Mouse (Mus musculus) CH12.LX (cell line): ENCODE measurements around the gene Fam162a.
"Not testable (repeated sequence)": the region's sequence is repeated elsewhere in the genome, so short reads cannot be mapped to it uniquely, and the experiment has no call there.

Source experiments
- CTCF ChIP-seq, 2 experiments: IDR thresholded peaks in 1 of 2; conservative IDR thresholded peaks in 1 of 2; 2 replicates each; pipeline ENCODE4 v1.5.1; 2011 to 2012; ENCODE audit warnings: low read depth in 2 of 2, low read length in 2 of 2, improper control_type of control experiment in 1 of 2, inconsistent platforms in 1 of 2, mild to moderate bottlenecking in 1 of 2, moderate library complexity in 1 of 2
- EP300 ChIP-seq: IDR thresholded peaks from 2 replicates; pipeline ENCODE4 v1.6.1; 2011; ENCODE audit warnings: low read length, improper control_type of control experiment
- ETS1 ChIP-seq: conservative IDR thresholded peaks from 2 replicates; pipeline ENCODE4 v1.6.1; 2012; ENCODE audit warnings: low read depth, mild to moderate bottlenecking, inconsistent platforms, low read length, improper control_type of control experiment, moderate library complexity
- POLR2A ChIP-seq: IDR thresholded peaks from 2 replicates; pipeline ENCODE4 v1.6.1; 2011; ENCODE audit warnings: low read depth, mild to moderate bottlenecking, improper control_type of control experiment, low read length
- ZNF384 ChIP-seq: IDR thresholded peaks from 2 replicates; pipeline ENCODE4 v1.6.1; 2012; ENCODE audit warnings: low read depth, low read length, improper control_type of control experiment, inconsistent platforms

DNA sequence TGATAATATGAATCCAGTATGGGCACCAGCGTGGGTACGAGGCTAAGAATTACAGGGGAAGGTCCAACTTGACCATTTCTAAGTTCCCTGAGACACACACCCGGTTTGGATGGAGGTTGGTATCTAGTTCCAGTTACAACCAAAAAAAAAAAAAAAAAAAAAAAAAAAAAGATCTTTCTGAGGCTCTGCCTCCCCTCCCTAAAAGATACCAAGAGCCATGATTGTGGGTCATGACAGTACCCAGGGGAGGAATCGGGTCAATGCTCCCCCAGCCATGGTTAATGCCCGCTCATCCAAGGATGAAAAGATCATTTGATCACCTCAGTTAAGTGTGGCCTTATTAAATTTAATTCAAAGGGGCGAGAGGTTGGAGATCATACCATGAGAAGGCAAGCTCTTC is 44.4 kb upstream of the Fam162a start:
- TF ChIP-seq CTCF (conservative IDR thresholded peaks at IDR 0.05 in 1 of 2, IDR thresholded peaks at IDR 0.05 in 1 of 2; ENCODE audit: low read depth in 2 of 2, low read length in 2 of 2); POLR2A; ZNF384; ETS1; EP300: not testable (repeated sequence)
